Mouse (Mus musculus) fibroblast of lung, adult 2 months (primary cell): ENCODE measurements around the gene Gm49320.
"Not testable (repeated sequence)": the region's sequence is repeated elsewhere in the genome, so short reads cannot be mapped to it uniquely, and the experiment has no call there.

Experiments used
- DNase-seq: peaks from one replicate; pipeline ENCODE4 v3.0.0-alpha.2; 2011; ENCODE audit warnings: low read depth

Gene Gm49320

GRCm38 (mm10) chr8:4226739-4227347, 11.8 kb upstream of the Gm49320 start, which contains the start of gene Lrrc8e:
Gene Lrrc8e, plus strand, starts transcription at chr8:4226827.
- no peak for DNase-seq

- DNase-seq = no peak
Measured at GRCm38 (mm10) chr8:4227919-4228318, 10.7 kb upstream of the Gm49320 start.

- no peak for DNase-seq
Measured at GRCm38 (mm10) chr8:4229784-4230183, 8.9 kb upstream of the Gm49320 start.

- no peak for DNase-seq
Measured at GRCm38 (mm10) chr8:4230612-4231351, 7.9 kb upstream of the Gm49320 start.

GRCm38 (mm10) chr8:4237814-4238433, 741 bp upstream of the Gm49320 start:
- no peak for DNase-seq

GRCm38 (mm10) chr8:4239193-4239890, 677 bp downstream of the Gm49320 start:
- no peak for DNase-seq

GRCm38 (mm10) chr8:4245061-4245460, 6.4 kb downstream of the Gm49320 start:
- no peak for DNase-seq

GRCm38 (mm10) chr8:4245737-4246136, 7.1 kb downstream of the Gm49320 start:
- DNase-seq = no peak

- DNase-seq = no peak
Measured at GRCm38 (mm10) chr8:4247241-4247640, 8.6 kb downstream of the Gm49320 start.

GRCm38 (mm10) chr8:4247951-4248540, 9.4 kb downstream of the Gm49320 start, which contains the start of gene Tgfbr3l:
Gene Tgfbr3l, plus strand, starts transcription at chr8:4248214.
- DNase-seq = no peak

- DNase-seq = no peak
Measured at GRCm38 (mm10) chr8:4249213-4249612, 10.5 kb downstream of the Gm49320 start.

- no peak for DNase-seq
Measured at GRCm38 (mm10) chr8:4250306-4250970, 11.8 kb downstream of the Gm49320 start.

GRCm38 (mm10) chr8:4252116-4252760, 13.6 kb downstream of the Gm49320 start:
- DNase-seq = no peak

- DNase-seq = no peak
Measured at GRCm38 (mm10) chr8:4252934-4253841, 14.5 kb downstream of the Gm49320 start, which contains the start of gene Snapc2. Gene Snapc2, plus strand, starts transcription at chr8:4253080.

GRCm38 (mm10) chr8:4254001-4254400, 15.3 kb downstream of the Gm49320 start:
- DNase-seq = no peak

- DNase-seq = not testable (repeated sequence)
Measured at GRCm38 (mm10) chr8:4255471-4255870, 16.8 kb downstream of the Gm49320 start.

GRCm38 (mm10) chr8:4256911-4257310, 18.2 kb downstream of the Gm49320 start:
- no peak for DNase-seq

GRCm38 (mm10) chr8:4257350-4257749, 18.7 kb downstream of the Gm49320 start:
- DNase-seq = no peak

GRCm38 (mm10) chr8:4258233-4258632, 19.6 kb downstream of the Gm49320 start:
- DNase-seq = no peak

- no peak for DNase-seq
Measured at GRCm38 (mm10) chr8:4258678-4259077, 20.0 kb downstream of the Gm49320 start.
